Mouse (Mus musculus) G1E (cell line): ENCODE results near the gene Hipk1. TPM values are rescaled to one million over a fixed set of nuclear protein-coding genes. Genes with fewer than 3 reads are reported as not detected.

ENCODE experiments used
- ATAC-seq: 2 replicates; pipeline ENCODE4 v1.8.0; 2016; ENCODE audit warnings: mild to moderate bottlenecking; ENCODE audit not compliant: insufficient number of reproducible peaks, poor library complexity, low FRiP score, severe bottlenecking; ENCODE audit errors: extremely low read depth
- DNase-seq: peaks from one replicate; pipeline ENCODE4 v3.0.0; 2012; ENCODE audit warnings: low spot score
- H3K27me3 ChIP-seq: 2 replicates; pipeline ENCODE4 v1.6.1; 2012; ENCODE audit warnings: mild to moderate bottlenecking, low read length, inconsistent platforms; ENCODE audit not compliant: insufficient read depth
- H3K36me3 ChIP-seq: replicated peaks from 2 replicates; pipeline ENCODE3; 2012; ENCODE audit warnings: mild to moderate bottlenecking, inconsistent platforms
- H3K4me1 ChIP-seq: 2 replicates; pipeline ENCODE4 v1.6.1; 2012; ENCODE audit warnings: low read depth, low read length, inconsistent platforms, mixed read lengths; ENCODE audit not compliant: insufficient read depth
- H3K4me3 ChIP-seq: 2 replicates; pipeline ENCODE4 v1.5.1; 2012; ENCODE audit warnings: low read depth, mild to moderate bottlenecking, inconsistent platforms, low read length, moderate library complexity, mixed read lengths
- H3K9me3 ChIP-seq: replicated peaks from 2 replicates; pipeline ENCODE4 v1.6.1; 2012; ENCODE audit warnings: inconsistent platforms
- CTCF ChIP-seq: IDR thresholded peaks from 2 replicates; pipeline ENCODE4 v1.5.1; 2012; ENCODE audit warnings: low read depth, low read length, inconsistent platforms, mixed read lengths
- GATA1 ChIP-seq: IDR thresholded peaks from 2 replicates; pipeline ENCODE4 v1.6.1; 2012; ENCODE audit warnings: borderline replicate concordance, low read length, inconsistent platforms, mixed read lengths
- GATA2 ChIP-seq: IDR thresholded peaks from 2 replicates; pipeline ENCODE4 v1.6.1; 2012; ENCODE audit warnings: low read depth, low read length, inconsistent platforms, borderline replicate concordance
- POLR2AphosphoS5 ChIP-seq: IDR thresholded peaks from 2 replicates; pipeline ENCODE4 v1.6.1; 2012; ENCODE audit warnings: low read depth, low read length, inconsistent platforms; ENCODE audit not compliant: insufficient replicate concordance
- TAL1 ChIP-seq: conservative IDR thresholded peaks from 2 replicates; pipeline ENCODE4 v1.6.1; 2012; ENCODE audit warnings: low read depth, low read length, inconsistent platforms, mixed read lengths
- polyA plus RNA-seq: library from polyadenylated mRNA; stranded (reverse); fragments of >175 nt; gene quantifications from 2 replicates; pipeline ENCODE4 v1.2.3, GENCODE M21; 2012
- total RNA-seq, 2 experiments: library from RNA; stranded (forward) in 1 of 2; stranded (reverse) in 1 of 2; fragments of 200-1000 nt in 1 of 2; fragments of >200 nt in 1 of 2; fragmentation: Nextera tagmentation in 1 of 2; gene quantifications; 2 replicates each; pipeline ENCODE4 v1.2.3; 2014 to 2017

Hipk1 gene
- total and polyA plus RNA-seq, 3 experiments = 42.6 to 188 (median 57.5) TPM

DNA sequence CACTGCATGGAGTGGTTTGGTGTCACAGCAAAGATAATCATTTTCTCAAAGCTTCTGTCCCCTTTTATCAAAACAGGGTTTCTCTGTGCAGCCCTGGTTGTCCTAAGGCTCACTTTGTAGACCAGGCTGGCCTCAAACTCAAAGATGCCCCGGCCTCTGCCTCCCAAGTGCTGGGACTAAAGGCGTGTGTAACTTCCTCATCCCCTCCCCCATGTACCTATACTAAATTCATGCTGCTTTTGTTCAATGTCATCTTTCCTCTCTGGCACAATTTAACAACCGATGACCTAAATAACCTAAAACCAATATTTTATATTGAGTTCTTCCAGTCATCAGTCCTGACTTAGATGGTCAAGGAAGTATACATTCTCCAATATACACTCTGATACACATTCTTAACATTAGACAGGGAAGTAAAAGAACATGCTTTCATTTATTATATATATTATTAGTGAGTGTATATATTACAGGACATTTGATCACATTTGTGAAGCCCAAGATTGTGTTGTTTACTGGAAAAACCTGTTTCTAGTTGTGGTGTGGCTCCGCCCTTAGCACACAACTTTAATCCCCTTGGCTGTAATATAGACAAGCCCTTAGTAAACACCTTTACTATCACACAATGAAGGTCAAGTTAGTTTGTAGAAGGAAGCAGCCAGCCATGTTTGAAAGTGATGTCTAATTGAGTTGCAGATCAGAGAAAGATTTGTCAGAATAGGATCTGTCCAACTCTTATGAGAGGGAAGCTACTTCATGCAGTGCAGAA lies 8.3 kb downstream of the Hipk1 start:
- Histone ChIP-seq H3K4me1 (peaks cover 80% of the 10 kb centered on the region), H3K27me3 (no peaks in the 10 kb centered on the region), H3K36me3 (peaks cover 32% of the 10 kb centered on the region), H3K9me3 (no peaks in the 10 kb centered on the region), H3K4me3 (no peak overlapping the region)
- ATAC-seq (no peak; the same call in 1 of the 2 replicates), DNase-seq (no peak)
- no peak for TF ChIP-seq POLR2AphosphoS5
- TF ChIP-seq GATA1 = no peak
- no peak for TF ChIP-seq GATA2
- no peak for TF ChIP-seq CTCF
- no peak for TF ChIP-seq TAL1

- peaks cover 43% of the 10 kb centered on the region for H3K36me3 ChIP-seq
Observed at GRCm38 (mm10) chr3:103780777-103781176, 10.6 kb downstream of the Hipk1 start.

GRCm38 (mm10) chr3:103780271-103780670 lies 11.1 kb downstream of the Hipk1 start:
- ATAC-seq = no peak
- no peak for TF ChIP-seq GATA2
- no peak for DNase-seq
- H3K4me3 ChIP-seq = no peak overlapping the region
- H3K9me3 ChIP-seq = no peaks in the 10 kb centered on the region
- H3K4me1 ChIP-seq = peaks cover 75% of the 10 kb centered on the region
- peaks cover 49% of the 10 kb centered on the region for H3K36me3 ChIP-seq
- no peaks in the 10 kb centered on the region for H3K27me3 ChIP-seq

More at GRCm38 (mm10) chr3:103780777-103781176, 10.6 kb downstream of the Hipk1 start:
- ATAC-seq (no peak), DNase-seq (no peak)
- no peaks in the 10 kb centered on the region for H3K9me3 ChIP-seq
- no peak overlapping the region for H3K4me3 ChIP-seq
- H3K27me3 ChIP-seq = no peaks in the 10 kb centered on the region
- peaks cover 72% of the 10 kb centered on the region for H3K4me1 ChIP-seq
- TF ChIP-seq CTCF (no peak), POLR2AphosphoS5 (no peak), TAL1 (no peak), GATA2 (no peak), GATA1 (no peak)

DNA sequence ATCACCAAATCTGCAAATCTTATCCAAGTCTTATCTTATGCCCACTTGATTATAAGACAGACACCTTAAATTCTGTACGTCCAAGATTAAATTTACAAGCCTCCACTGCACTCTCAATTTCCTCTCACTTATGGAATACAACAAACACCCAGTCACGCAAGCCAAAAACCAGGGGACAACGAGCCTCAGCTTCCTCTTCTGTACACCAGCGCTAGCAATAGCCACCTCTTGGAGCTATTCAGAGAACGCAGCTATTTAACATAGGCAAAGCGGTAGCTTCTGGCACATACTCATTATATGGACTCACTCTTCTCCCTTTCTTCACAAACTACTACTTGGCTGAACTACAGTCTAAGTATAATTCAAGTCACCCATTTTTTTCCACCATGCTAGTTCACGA lies 12.2 kb downstream of the Hipk1 start:
- DNase-seq (no peak), ATAC-seq (no peak)
- H3K36me3 ChIP-seq = peaks cover 48% of the 10 kb centered on the region
- H3K27me3 ChIP-seq = no peaks in the 10 kb centered on the region
- TF ChIP-seq GATA2 (no peak), POLR2AphosphoS5 (no peak), TAL1 (no peak), GATA1 (no peak), CTCF (no peak)
- no peak overlapping the region for H3K4me3 ChIP-seq
- H3K9me3 ChIP-seq = no peaks in the 10 kb centered on the region
- peaks cover 65% of the 10 kb centered on the region for H3K4me1 ChIP-seq

GRCm38 (mm10) chr3:103778660-103779059 lies 12.7 kb downstream of the Hipk1 start:
- H3K4me1 ChIP-seq = peaks cover 63% of the 10 kb centered on the region
- DNase-seq = no peak
- peaks cover 52% of the 10 kb centered on the region for H3K36me3 ChIP-seq
- TF ChIP-seq POLR2AphosphoS5 (no peak), GATA1 (no peak), CTCF (no peak), GATA2 (no peak), TAL1 (no peak)
- no peak overlapping the region for H3K4me3 ChIP-seq
- no peak for ATAC-seq
- H3K27me3 ChIP-seq = no peaks in the 10 kb centered on the region
- H3K9me3 ChIP-seq = no peaks in the 10 kb centered on the region

DNA sequence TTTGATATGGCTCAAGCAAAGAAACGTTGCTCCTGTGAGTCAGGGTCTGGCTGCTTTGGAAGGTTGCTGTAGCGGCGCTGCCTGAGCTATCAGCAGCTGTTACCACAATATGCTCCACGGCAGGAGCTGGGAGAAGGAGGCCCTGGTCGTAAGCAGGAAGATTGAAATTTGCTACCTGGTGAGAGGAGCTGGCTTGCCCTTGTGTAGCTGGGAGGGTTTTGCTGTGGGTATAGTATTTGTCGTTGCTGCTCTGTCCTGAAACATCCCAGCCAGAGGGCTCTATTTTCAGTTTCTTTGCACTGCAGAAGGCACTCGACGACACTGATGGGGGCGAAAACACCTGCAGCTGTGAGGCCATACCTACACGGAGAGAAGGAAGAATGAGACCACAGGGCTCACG lies 13.4 kb downstream of the Hipk1 start:
- Histone ChIP-seq H3K9me3 (no peaks in the 10 kb centered on the region), H3K36me3 (peaks cover 55% of the 10 kb centered on the region), H3K4me3 (no peak overlapping the region), H3K27me3 (no peaks in the 10 kb centered on the region), H3K4me1 (peaks cover 63% of the 10 kb centered on the region)
- DNase-seq (no peak), ATAC-seq (no peak)
- TF ChIP-seq POLR2AphosphoS5 (no peak), GATA1 (no peak), TAL1 (no peak), GATA2 (no peak), CTCF (no peak)
